Mouse (Mus musculus) kidney, embryonic 15.5 days (tissue): ENCODE measurements around the gene Tenm2. TPM values are rescaled to one million over a fixed set of nuclear protein-coding genes. Genes with fewer than 3 reads are reported as not detected.

Experiments used
- ATAC-seq: fragments of 200-750 bp; cut with Nextera tagmentation; replicated peaks from 2 replicates; pipeline ENCODE4 v1.8.0; 2017; ENCODE audit warnings: moderate TSS enrichment; ENCODE audit not compliant: low FRiP score
- H3K27ac ChIP-seq: fragments of 300-500 bp; sonication (generic); 2 replicates; pipeline ENCODE4 v1.5.1; 2015; ENCODE audit warnings: mild to moderate bottlenecking, inconsistent platforms
- H3K27me3 ChIP-seq: fragments of 300-500 bp; sonication (generic); 2 replicates; pipeline ENCODE4 v1.6.1; 2015; ENCODE audit warnings: inconsistent platforms
- H3K36me3 ChIP-seq: fragments of 300-500 bp; sonication (generic); 2 replicates; pipeline ENCODE4 v1.6.1; 2015; ENCODE audit warnings: inconsistent platforms
- H3K4me1 ChIP-seq: fragments of 300-500 bp; sonication (generic); 2 replicates; pipeline ENCODE4 v1.6.1; 2015; ENCODE audit warnings: inconsistent platforms
- H3K4me2 ChIP-seq: fragments of 300-500 bp; sonication (generic); 2 replicates; pipeline ENCODE4 v1.6.1; 2015; ENCODE audit warnings: moderate library complexity, mild to moderate bottlenecking, inconsistent platforms
- H3K4me3 ChIP-seq: fragments of 300-500 bp; sonication (generic); replicated peaks from 2 replicates; pipeline ENCODE4 v1.5.1; 2015; ENCODE audit warnings: mild to moderate bottlenecking, inconsistent platforms
- H3K9ac ChIP-seq: fragments of 300-500 bp; sonication (generic); 2 replicates; pipeline ENCODE4 v1.6.1; 2015; ENCODE audit warnings: mild to moderate bottlenecking, inconsistent platforms
- H3K9me3 ChIP-seq: fragments of 300-500 bp; sonication (generic); replicated peaks from 2 replicates; pipeline ENCODE4 v1.6.1; 2016; ENCODE audit warnings: inconsistent platforms
- WGBS: fragments of 180-500 bp; shearing (Covaris S2); methylation state at CpG from one replicate; pipeline ENCODE4 v1.1.7; 2015; ENCODE audit warnings: mixed read lengths; 5-methylcytosine and 5-hydroxymethylcytosine counted together
- polyA plus RNA-seq: library from polyadenylated mRNA; unstranded; fragments of >200 nt; fragmentation: Nextera tagmentation; extraction: Ambion mirVana; gene quantifications from 2 replicates; pipeline ENCODE4 v1.2.1, GENCODE M21; 2015

Gene Tenm2
- polyA plus RNA-seq, 1 experiment from 2014 or later, result 0.78 TPM

DNA sequence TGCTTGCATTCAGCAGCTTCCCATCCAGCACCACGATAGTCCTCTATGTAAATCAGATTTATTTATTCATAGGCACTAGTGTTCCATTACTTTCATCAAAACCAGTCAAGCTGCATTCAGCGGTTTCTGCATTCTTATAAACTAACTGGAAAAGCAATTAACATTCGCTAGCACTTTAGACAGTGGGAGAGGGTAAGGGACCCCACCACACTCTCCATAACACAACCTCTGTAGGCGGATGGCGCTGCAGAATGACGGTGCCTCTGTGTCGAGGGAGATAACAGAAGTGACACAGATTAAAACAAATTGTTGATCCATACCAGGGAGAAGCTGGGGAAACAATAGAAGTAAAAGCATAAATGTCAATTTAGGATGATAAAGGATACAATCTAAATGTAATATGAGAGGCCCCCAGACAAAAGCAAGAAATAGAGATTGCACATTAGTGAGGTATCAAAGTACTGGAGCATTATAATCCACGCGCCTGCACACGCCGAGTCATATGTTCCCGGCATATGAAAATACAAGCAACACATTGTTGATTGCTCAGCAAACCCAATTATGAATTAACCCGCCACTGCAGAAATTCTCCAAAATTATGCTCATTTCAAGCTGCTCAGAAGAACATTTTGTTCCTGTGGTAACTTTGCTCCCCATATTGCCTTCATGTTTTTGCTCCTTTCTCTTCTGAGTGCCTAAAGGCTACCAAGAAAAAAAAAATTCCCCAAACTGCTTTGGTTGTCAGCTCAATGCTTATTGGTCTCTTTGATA lies 904.2 kb downstream of the Tenm2 start:
- peaks cover 13% of the 10 kb centered on the region; the same call in 1 of the 2 replicates for H3K4me1 ChIP-seq
- 59% methylated on average over 13 of the region's 13 CpGs for WGBS
- H3K4me3 ChIP-seq, result no peak overlapping the region
- no peak overlapping the region for H3K27ac ChIP-seq
- no peaks in the 10 kb centered on the region for H3K36me3 ChIP-seq
- H3K9ac ChIP-seq, result no peak overlapping the region
- ATAC-seq, result no peak
- no peak overlapping the region for H3K4me2 ChIP-seq
- no peaks in the 10 kb centered on the region for H3K9me3 ChIP-seq
- H3K27me3 ChIP-seq, result no peaks in the 10 kb centered on the region

DNA sequence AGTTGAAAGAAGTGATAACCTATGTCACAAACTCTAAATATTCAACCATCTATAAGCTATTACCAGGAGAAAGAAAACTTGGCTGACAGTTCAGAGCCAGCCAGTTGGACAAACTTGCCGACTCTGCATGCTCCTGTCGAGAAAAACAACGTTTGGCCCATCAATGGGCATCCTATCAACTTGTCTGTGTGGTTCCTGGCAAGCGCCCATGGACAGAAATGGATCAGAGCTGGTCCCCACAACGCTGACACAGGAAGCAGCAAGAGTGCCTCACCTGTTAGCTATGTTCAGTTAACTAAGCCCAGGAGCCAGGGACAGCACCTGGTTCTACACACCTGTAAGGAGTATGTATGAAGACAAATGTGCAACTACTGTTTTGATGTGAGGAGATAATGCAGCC lies 908.5 kb downstream of the Tenm2 start:
- Histone ChIP-seq H3K4me3 (no peak overlapping the region), H3K4me1 (0 out of 2 replicates have a peak, but pooled peaks cover 4% of the 10 kb centered on the region), H3K27me3 (no peaks in the 10 kb centered on the region), H3K9ac (no peak overlapping the region), H3K27ac (no peak overlapping the region), H3K36me3 (no peaks in the 10 kb centered on the region), H3K4me2 (no peak overlapping the region), H3K9me3 (no peaks in the 10 kb centered on the region)
- no peak for ATAC-seq
- 74% methylated on average over 5 of the region's 5 CpGs for WGBS

DNA sequence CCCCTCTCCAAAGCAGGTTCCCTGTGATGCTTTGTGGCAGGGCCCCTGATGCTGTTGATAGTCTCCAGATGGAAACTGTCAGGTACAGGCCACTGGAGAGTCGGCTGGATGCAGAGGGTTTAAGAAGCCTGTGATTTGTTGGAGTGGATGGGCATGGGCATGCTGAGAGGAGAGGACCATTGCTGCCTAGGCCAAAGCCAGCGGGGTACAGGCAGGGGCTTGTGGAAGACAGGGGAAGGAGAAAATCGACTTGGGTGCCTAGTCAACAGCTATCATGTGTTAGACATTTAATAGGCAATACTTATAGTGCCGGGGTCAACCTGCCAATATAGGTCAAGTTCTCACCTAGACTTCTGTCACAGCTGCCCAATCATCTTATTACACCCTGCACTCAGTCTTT lies 926.4 kb downstream of the Tenm2 start:
- Histone ChIP-seq H3K9me3 (no peaks in the 10 kb centered on the region), H3K4me3 (no peak overlapping the region), H3K4me1 (0 out of 2 replicates have a peak, but pooled peaks cover 2% of the 10 kb centered on the region), H3K36me3 (no peaks in the 10 kb centered on the region), H3K27ac (no peak overlapping the region), H3K4me2 (no peak overlapping the region), H3K9ac (no peak overlapping the region), H3K27me3 (no peaks in the 10 kb centered on the region)
- WGBS, result 67% methylated on average over 4 of the region's 4 CpGs
- no peak for ATAC-seq

DNA sequence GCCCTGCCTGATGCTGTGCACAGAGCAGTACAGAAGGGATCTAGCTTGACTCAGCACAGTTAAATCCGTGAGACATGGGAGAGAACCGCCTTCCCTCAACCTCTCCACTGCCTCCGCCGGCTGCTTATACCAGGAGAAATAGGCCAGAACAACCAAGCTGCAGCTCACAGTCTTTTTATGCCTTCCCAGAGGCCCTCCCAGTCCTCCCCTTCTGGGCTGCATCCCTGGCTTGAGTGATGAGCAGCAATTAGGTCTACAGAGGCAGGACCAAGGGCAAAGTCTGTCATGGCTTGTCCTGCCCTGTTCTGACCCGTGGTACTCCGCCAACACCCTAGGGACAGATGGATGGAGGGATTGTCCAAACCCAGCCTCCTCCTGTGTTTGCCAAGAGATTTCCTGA lies 928.5 kb downstream of the Tenm2 start:
- H3K36me3 ChIP-seq, result no peaks in the 10 kb centered on the region
- H3K4me2 ChIP-seq, result no peak overlapping the region
- no peak overlapping the region for H3K4me3 ChIP-seq
- no peaks in the 10 kb centered on the region for H3K9me3 ChIP-seq
- no peaks in the 10 kb centered on the region for H3K27me3 ChIP-seq
- 0 out of 2 replicates have a peak, but pooled peaks cover 5% of the 10 kb centered on the region for H3K4me1 ChIP-seq
- WGBS, result 87% methylated on average over 6 of the region's 6 CpGs
- ATAC-seq, result no peak
- no peak overlapping the region for H3K27ac ChIP-seq
- no peak overlapping the region for H3K9ac ChIP-seq

DNA sequence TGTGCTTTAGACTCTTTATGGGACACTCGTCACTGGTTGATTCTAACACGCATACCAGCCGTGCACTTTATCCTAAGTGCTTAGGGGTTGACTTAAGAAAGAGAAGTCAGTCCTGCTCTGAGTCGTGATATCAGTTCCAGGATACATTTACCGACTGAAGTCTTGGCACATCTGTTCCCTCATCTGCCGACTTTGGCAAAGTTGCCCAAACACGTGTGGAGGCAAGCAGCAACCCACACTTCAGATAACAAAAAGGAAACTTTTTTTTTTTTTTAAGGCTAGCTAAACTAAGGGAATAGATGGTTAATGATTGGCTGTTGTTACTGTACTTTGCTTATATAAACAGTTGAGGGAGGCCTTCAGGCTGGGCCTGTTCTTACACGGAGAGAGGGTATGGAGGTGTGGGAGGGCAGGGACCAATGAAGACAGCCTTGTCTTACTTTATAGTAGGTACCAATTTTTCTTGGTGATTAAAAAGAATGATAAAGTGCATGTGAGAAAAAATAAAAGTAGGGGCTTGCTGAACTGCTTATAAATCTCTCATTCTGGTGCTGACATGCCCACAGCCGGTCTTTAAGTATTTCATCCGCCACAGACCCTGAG lies 930.3 kb downstream of the Tenm2 start:
- Histone ChIP-seq H3K4me3 (no peak overlapping the region), H3K27ac (no peak overlapping the region), H3K27me3 (no peaks in the 10 kb centered on the region), H3K9ac (no peak overlapping the region), H3K36me3 (no peaks in the 10 kb centered on the region), H3K4me1 (0 out of 2 replicates have a peak, but pooled peaks cover 5% of the 10 kb centered on the region), H3K9me3 (no peaks in the 10 kb centered on the region), H3K4me2 (no peak overlapping the region)
- WGBS, result 59% methylated on average over 10 of the region's 10 CpGs
- no peak for ATAC-seq

DNA sequence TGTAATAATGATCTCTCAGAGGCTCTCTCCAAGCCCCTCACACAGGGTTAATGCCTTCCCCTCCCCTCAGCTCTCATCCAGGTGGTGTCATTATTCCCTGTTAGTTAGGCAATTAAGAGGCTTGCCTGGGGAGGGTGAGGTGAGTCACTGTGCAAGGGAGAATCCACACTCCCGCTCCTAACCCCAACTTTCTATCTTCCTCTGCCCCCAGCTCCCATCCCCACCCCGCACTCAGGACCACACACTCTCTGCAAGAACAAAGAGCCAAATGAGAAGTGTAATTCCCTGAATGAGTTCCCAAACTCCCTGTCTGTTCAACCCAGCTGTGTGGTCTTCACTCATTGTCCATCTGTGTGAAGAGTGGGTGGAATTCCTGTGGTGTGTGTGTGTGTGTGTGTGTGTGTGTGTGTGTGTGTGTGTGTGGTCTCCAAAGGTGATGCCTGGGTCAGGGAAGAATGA lies 932.8 kb downstream of the Tenm2 start:
- Histone ChIP-seq H3K36me3 (no peaks in the 10 kb centered on the region), H3K4me2 (no peak overlapping the region), H3K9me3 (no peaks in the 10 kb centered on the region), H3K27ac (no peak overlapping the region), H3K27me3 (no peaks in the 10 kb centered on the region), H3K4me1 (0 out of 2 replicates have a peak, but pooled peaks cover 5% of the 10 kb centered on the region), H3K4me3 (no peak overlapping the region), H3K9ac (no peak overlapping the region)
- ATAC-seq, result no peak
- WGBS, result 27% methylated on average over 2 of the region's 2 CpGs

DNA sequence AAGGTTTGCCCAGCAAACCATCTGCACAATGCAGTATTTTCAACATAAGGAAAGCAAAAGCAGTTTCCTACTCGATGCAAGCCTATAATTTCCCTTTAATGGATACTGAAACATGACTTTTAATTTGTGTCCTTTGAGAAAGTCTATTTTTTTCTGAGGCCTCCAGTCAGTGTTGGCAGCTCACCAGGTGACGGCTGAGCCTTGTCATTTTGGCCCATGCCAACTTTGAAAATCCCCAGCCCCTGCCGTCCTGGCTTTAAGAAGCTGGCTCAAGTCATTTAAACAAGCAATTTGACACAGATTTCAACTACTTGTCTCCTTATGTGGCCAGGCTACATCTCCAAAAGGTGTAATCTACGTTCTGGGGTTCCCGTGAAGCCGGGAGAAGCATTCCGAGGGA lies 933.7 kb downstream of the Tenm2 start:
- Histone ChIP-seq H3K4me3 (no peak overlapping the region), H3K9me3 (no peaks in the 10 kb centered on the region), H3K27me3 (no peaks in the 10 kb centered on the region), H3K36me3 (no peaks in the 10 kb centered on the region), H3K4me1 (0 out of 2 replicates have a peak, but pooled peaks cover 5% of the 10 kb centered on the region), H3K27ac (no peak overlapping the region), H3K4me2 (no peak overlapping the region), H3K9ac (no peak overlapping the region)
- ATAC-seq, result no peak
- WGBS, result 57% methylated on average over 7 of the region's 7 CpGs

DNA sequence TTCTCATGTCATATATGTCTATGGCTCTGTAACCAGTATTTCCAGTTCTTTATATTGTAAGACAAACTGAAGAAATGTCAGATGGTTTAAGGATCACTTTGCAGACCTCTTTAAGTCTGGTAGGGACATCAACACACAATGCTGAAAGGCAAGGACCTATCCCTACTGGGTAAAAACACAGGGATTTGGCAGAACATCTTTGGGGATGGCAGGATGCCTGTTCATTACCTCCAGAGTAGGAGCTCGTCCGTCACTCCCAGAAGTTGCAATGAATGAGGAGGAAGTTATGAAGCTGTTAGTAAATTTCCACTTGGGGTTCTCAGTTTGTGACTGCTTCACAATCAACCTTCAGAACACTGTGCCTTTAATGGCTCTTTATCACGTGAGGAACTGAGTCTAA lies 939.2 kb downstream of the Tenm2 start:
- WGBS, result 74% methylated on average over 3 of the region's 3 CpGs

DNA sequence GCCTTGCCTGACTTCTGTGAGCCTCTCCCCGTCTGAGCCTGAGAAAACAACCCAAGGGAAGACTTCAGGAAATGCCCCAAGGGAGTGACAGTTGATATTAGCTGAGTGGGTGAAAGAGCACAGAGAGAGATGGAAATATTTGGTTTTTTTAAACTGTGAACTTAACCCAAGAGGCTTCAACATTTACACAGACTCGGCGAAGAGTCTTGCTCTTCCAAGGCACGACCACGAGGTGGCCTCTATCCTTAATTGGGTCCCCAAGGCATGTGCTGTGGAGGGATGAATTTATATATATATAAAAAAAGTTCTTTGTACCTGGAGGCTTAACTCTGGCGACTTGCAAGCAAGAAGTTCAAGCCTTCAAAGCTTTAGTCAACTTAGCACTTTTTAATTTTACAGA lies 943.6 kb downstream of the Tenm2 start:
- H3K27ac ChIP-seq, result no peak overlapping the region
- WGBS, result 34% methylated on average over 6 of the region's 6 CpGs
- no peak overlapping the region for H3K9ac ChIP-seq
- no peaks in the 10 kb centered on the region for H3K4me1 ChIP-seq
- no peak overlapping the region for H3K4me2 ChIP-seq
- H3K4me3 ChIP-seq, result no peak overlapping the region
- no peaks in the 10 kb centered on the region for H3K27me3 ChIP-seq
- no peak for ATAC-seq
- no peaks in the 10 kb centered on the region for H3K9me3 ChIP-seq
- no peaks in the 10 kb centered on the region for H3K36me3 ChIP-seq

More for the DNA sequence above, 939.2 kb downstream of the Tenm2 start:
- Histone ChIP-seq H3K4me1 (no peaks in the 10 kb centered on the region), H3K27me3 (no peaks in the 10 kb centered on the region), H3K9ac (no peak overlapping the region), H3K4me2 (no peak overlapping the region), H3K9me3 (no peaks in the 10 kb centered on the region), H3K27ac (no peak overlapping the region), H3K36me3 (no peaks in the 10 kb centered on the region), H3K4me3 (no peak overlapping the region)
- ATAC-seq, result no peak

DNA sequence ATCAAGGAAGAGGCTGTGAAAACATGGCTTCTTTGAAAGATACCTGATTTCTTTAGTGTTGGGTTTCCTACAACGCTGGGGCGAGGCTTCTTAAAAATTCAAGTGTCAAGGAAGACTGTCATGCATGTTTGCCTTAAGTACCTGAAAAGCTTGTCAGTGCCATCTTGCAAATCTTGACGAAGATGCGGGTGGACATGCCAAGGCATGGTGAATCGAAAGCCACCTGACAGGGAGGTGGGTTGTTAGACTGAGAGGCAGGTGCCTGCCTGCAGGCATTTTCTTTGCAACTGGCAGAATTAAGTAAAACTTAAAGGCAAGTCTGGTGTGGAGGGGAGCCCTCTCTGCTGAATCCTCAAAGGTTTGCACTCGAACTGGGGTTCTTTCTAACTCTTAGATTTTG lies 949.5 kb downstream of the Tenm2 start:
- H3K9ac ChIP-seq, result no peak overlapping the region
- H3K4me2 ChIP-seq, result no peak overlapping the region
- H3K27ac ChIP-seq, result no peak overlapping the region
- H3K36me3 ChIP-seq, result no peaks in the 10 kb centered on the region
- WGBS, result 87% methylated on average over 6 of the region's 6 CpGs
- H3K27me3 ChIP-seq, result no peaks in the 10 kb centered on the region
- no peaks in the 10 kb centered on the region for H3K4me1 ChIP-seq
- H3K4me3 ChIP-seq, result no peak overlapping the region
- no peak for ATAC-seq
- H3K9me3 ChIP-seq, result no peaks in the 10 kb centered on the region

DNA sequence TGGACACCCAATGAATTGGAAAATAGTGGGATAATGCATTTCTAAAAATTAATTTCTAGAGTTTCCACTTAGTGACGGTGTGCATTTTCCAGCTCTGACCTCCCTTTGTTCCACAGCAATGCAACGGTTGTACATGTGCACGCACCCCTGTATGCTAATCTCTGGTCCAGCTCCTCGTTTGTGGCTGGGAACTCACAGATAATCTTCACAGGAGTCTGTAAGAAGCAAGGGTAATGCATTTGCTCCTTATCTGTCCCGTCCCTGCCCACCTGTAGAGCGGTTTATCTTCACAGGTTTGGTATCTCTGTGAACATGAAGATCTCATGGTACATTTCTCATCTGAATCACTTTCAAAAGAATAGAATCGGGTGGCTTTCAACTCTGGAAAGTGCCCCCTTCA lies 955.2 kb downstream of the Tenm2 start:
- H3K27me3 ChIP-seq, result no peaks in the 10 kb centered on the region
- no peak overlapping the region for H3K4me3 ChIP-seq
- no peaks in the 10 kb centered on the region for H3K36me3 ChIP-seq
- 80% methylated on average over 7 of the region's 7 CpGs for WGBS
- ATAC-seq, result no peak
- no peak overlapping the region for H3K9ac ChIP-seq
- H3K4me1 ChIP-seq, result peaks cover 24% of the 10 kb centered on the region
- no peaks in the 10 kb centered on the region for H3K9me3 ChIP-seq
- H3K27ac ChIP-seq, result no peak overlapping the region
- H3K4me2 ChIP-seq, result no peak overlapping the region

DNA sequence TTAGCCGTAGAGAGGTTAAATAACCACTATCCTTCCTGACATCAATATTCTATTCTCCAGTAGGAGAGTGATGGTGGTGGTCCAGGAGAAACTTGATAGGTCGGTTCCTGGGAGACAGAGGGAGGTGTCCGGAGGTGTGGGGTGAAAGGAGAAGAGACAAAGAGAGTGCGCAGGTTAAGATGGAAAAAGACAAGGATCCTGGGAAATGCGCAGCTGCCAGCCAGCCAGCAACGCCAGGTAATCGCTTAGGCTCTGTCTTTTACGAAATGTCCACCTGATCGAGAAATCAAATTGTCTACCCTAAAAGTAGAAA lies 957.9 kb downstream of the Tenm2 start:
- Histone ChIP-seq H3K9me3 (no peaks in the 10 kb centered on the region), H3K36me3 (no peaks in the 10 kb centered on the region), H3K27me3 (no peaks in the 10 kb centered on the region), H3K27ac (no peak overlapping the region), H3K4me1 (peaks cover 24% of the 10 kb centered on the region), H3K4me3 (peak overlapping the region; percentile 26), H3K9ac (no peak overlapping the region), H3K4me2 (peak overlapping the region; percentile 54)
- 45% methylated on average over 9 of the region's 9 CpGs for WGBS
- ATAC-seq, result peak; percentile 74; the same call in 1 of the 2 replicates
